In genomic region chr13:113337223-113337858, GRCm38 (mm10) we compare ENCODE assay signal across 8 mouse cellular contexts. TPM values are rescaled to one million over a fixed set of nuclear protein-coding genes. Genes with fewer than 3 reads are reported as not detected.
DNase-seq lines count a peak whose midpoint lies in the region; ATAC-seq and TF ChIP-seq lines count a peak whose summit lies in the region.

No protein-coding gene starts in this region.

- no peak overlapping the region for H3K27ac ChIP-seq in neural tube, embryonic 11.5 days (ENCODE audit: low read depth, low read length)

- ATAC-seq in frontal cortex, adult (ENCODE audit: low TSS enrichment), result peak; percentile 71
- ATAC-seq in neural tube, embryonic 11.5 days (ENCODE audit: insufficient read depth, low FRiP score, low TSS enrichment), result peak; percentile 60; the same call in 1 of the 2 replicates

- H3K9ac ChIP-seq in neural tube, embryonic 11.5 days (ENCODE audit: low read length), result no peak overlapping the region

- peak; percentile 9 for DNase-seq in ovary, postnatal 10 days (ENCODE audit: low spot score)
- DNase-seq in ovary, adult 18-20 months (ENCODE audit: low spot score), result no peak
- DNase-seq in brain, embryonic 14.5 days (ENCODE audit: low read depth), result peak; percentile 83
- DNase-seq in kidney, adult 9 months, result peak; percentile 79
- DNase-seq in left cerebral cortex, postnatal 4 days, result peak; percentile 60
- peak; percentile 49 for DNase-seq in neural tube, embryonic 11.5 days (ENCODE audit: low spot score)
- peak; percentile 49 for DNase-seq in thymus, postnatal 25 days

- no peaks in the 10 kb centered on the region for H3K36me3 ChIP-seq in neural tube, embryonic 11.5 days (ENCODE audit: control insufficient read depth, insufficient read depth, low read length)

- no peak for TF ChIP-seq CTCF in brain, embryonic 14.5 days (IDR thresholded peaks at IDR 0.05; ENCODE audit: borderline replicate concordance, extremely low read depth, insufficient read depth, insufficient read length)

- H3K4me2 ChIP-seq in neural tube, embryonic 11.5 days (ENCODE audit: low read depth), result no peak overlapping the region

- no peak overlapping the region for H3K4me3 ChIP-seq in neural tube, embryonic 11.5 days (ENCODE audit: low read depth, low read length)

- intact Hi-C loops in left cerebral cortex, postnatal 4 days (cut with DNase I), result loop anchor here (2.0 kb wide), 1 partner anchor 281 kb away; the partner anchor contains the start of gene Snx18

- no peaks in the 10 kb centered on the region for H3K9me3 ChIP-seq in neural tube, embryonic 11.5 days (ENCODE audit: control insufficient read depth, low read length)

- WGBS in neural tube, embryonic 11.5 days, result 40% methylated on average over 6 of the region's 6 CpGs

- H3K27me3 ChIP-seq in neural tube, embryonic 11.5 days (ENCODE audit: control insufficient read depth, insufficient read depth, low read length), result no peaks in the 10 kb centered on the region

- no peaks in the 10 kb centered on the region for H3K4me1 ChIP-seq in neural tube, embryonic 11.5 days (ENCODE audit: control insufficient read depth, insufficient read depth, low read length)

- TF ChIP-seq POLR2A in brain, embryonic 14.5 days (IDR thresholded peaks at IDR 0.05; ENCODE audit: borderline replicate concordance, extremely low read depth, insufficient read depth, insufficient read length, poor library complexity, severe bottlenecking), result no peak

RNA-seq across cellular contexts. Expression of gene BC067074, which starts 44.4 kb away (rescaled TPM):
- polyA plus RNA-seq in brain, embryonic 14.5 days (2012; rRNA removed), result 1.5 and 2.7 TPM in 2 replicates
- 1 to 10 TPM; 1.5 to 1.7 TPM for total RNA-seq in left cerebral cortex, postnatal 4 days (2021)
- polyA plus RNA-seq in neural tube, embryonic 11.5 days (2014; fragmentation: Nextera tagmentation; extraction: Ambion mirVana), result 2.1 and 2.9 TPM in 2 replicates
